Mouse (Mus musculus) NIH3T3 (cell line): Measurements from ENCODE around the gene Cldn3.
"Not testable (repeated sequence)": the region's sequence is repeated elsewhere in the genome, so short reads cannot be mapped to it uniquely, and the experiment has no call there.

Experiments used
- DNase-seq: peaks from one replicate; pipeline ENCODE4 v3.0.0-alpha.2; 2012; ENCODE audit warnings: low read depth

Cldn3 gene

GRCm38 (mm10) chr5:134985633-134986297 lies at the start of gene Cldn3:
Gene Cldn3 (plus strand): TSS chr5:134986214.
- DNase-seq, result no peak

- DNase-seq, result no peak
Measured at GRCm38 (mm10) chr5:134936626-134937185, 49.3 kb upstream of the Cldn3 start.

GRCm38 (mm10) chr5:134939069-134939468 lies 46.9 kb upstream of the Cldn3 start:
- DNase-seq, result no peak

- not testable (repeated sequence) for DNase-seq
Measured at GRCm38 (mm10) chr5:134939554-134939953, 46.5 kb upstream of the Cldn3 start.

DNA sequence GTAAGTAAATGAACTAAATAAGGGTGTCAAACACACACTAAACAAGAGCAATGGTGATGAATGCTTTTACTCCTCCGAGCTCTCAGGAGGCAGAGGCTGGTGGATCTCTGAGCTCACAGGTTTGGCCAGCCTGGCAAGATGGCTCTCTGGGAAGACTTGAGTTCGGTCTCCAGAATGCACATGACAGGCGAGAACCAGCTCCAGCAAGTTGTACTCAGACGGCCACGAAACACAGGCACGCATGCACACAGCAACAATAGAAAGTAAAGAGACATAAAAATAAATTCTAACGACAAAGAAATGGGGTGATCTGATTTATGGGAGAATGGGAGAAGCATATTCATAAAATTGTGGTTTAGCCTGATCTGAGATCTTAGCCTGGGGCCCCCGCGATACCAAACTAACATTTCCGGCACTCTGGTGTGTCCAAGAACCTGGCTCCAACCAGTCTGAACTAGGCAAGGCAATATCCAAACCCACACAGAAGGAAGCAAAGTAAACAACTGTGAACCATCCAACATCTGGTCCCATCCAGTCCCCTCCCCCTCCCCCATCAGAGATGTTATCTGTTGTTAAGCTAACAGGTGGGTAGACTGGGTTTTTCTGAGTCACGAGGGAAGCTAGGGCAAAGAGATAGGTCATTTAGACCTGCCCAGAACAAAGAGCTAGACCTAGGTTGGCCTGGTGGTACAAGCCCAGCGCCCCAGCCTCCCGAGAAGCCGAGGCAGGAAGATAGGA lies 44.4 kb upstream of the Cldn3 start:
- peak; percentile 37 for DNase-seq

DNA sequence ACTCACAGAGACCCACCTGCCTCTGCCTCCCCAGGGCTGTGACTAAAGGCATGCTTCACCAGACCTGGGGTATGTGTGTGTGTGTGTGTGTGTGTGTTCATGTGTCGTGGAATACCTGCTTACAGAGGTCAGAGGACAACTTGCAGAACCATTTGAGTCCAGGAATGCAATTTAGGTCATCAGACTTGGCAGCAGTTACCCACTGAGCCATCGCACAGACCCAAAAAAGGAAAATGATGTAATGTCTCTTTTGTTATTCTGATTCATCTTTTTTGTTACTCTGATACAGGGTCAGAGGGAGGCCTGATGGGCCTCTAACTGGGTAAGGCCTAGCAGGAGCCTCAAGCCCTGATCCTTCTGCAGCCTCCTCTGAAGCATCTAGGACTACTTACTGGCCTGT lies 43.3 kb upstream of the Cldn3 start:
- DNase-seq, result peak; percentile 52

- no peak for DNase-seq
Measured at GRCm38 (mm10) chr5:134944179-134944578, 41.8 kb upstream of the Cldn3 start.

- DNase-seq, result no peak
Measured at GRCm38 (mm10) chr5:134945266-134945959, 40.6 kb upstream of the Cldn3 start.

DNA sequence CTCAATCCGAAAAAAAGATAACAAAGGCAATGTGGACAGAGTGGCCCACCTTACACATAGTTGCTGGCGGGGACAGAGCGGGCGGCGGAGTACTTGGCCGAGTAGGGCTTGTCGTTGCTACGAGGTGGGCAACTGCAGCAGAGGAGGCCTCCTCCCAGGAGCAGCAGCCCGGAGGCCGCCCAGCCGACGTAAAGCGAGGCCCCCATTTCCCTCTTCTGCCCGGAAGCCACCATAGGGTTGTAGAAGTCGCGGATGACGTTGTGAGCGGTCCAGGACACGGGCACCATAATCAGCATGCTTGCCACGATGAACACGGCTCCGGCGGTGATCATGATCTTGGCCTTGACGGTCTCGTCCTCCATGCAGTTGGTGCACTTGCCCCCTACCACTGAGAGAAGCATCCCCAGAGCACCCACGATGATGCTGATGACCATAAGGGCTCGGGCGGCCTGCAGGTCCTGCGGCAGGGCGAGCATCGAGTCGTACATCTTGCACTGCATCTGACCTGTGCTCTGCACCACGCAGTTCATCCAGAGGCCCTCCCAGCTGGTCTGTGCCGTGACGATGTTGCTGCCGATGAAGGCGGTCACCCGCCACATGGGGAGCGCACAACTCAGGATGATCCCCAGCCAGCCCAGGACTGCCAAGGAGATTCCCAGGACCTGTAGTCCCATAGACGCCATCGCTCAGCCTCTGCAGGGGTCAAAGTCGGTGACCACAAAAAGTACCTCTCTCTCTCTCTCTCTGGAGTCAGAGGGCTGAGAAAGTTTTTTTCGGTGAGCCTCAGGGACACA lies 39.8 kb upstream of the Cldn3 start:
- no peak for DNase-seq

DNA sequence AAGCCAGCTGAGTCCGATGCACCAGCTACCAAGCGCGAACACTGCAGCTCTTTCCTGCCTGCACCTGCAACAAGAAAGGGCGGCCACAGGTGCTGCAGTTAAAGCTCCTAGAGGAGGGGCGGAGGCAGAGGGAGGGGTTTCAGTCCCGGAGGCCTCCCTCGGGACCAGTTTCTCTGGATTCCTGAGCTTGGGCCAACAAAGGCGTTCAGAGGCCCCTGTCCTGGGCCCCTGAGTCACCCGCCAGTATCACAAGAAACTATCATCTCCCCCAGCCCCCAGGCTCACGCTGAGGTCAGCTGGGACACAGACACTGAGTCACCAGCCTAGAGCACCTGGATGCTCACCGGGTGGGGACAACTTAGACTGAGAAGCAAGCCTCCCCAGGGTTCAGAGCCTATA lies 39.2 kb upstream of the Cldn3 start, which contains the start of gene Cldn4:
Gene Cldn4, minus strand, starts transcription at position 78 of the 399 bp plus-strand sequence.
- peak; percentile 35 for DNase-seq

DNA sequence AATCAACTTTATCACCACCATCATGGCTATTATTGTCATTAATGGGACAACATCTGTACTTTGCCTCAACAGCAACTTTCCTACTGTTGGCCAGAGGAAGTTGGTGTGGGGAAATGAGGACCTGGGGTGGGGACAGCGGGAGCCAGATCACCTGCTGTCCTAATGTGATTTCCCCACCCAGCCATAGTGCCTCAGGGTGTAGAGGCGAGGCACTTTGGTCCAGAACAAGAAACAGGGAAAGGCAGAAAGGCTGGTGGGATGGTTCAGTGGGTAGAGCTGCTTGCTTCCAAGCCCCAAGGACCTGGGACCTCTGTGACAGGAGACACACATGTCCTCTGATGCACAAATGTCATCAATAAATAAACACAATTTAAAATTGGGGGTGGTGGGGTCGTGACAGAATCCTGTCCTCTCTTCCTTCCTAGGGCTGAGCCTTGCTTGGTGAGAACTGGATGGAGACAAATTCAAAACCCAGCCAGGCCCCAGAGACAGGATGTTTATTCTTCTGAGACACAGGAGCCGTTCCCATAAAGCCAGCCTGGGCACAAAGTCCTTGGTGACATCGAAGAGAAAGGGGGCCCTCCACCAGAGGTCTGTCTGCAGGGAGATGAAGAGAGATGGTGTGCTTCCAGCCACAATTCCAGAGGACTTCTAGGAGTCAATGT lies 38.5 kb upstream of the Cldn3 start:
- DNase-seq, result no peak

GRCm38 (mm10) chr5:134948085-134948439 lies 38.0 kb upstream of the Cldn3 start:
- no peak for DNase-seq

GRCm38 (mm10) chr5:134951053-134951884 lies 34.7 kb upstream of the Cldn3 start:
- no peak for DNase-seq

GRCm38 (mm10) chr5:134955491-134955890 lies 30.5 kb upstream of the Cldn3 start:
- peak; percentile 20 for DNase-seq

GRCm38 (mm10) chr5:134959114-134959513 lies 26.9 kb upstream of the Cldn3 start:
- peak; percentile 59 for DNase-seq

DNA sequence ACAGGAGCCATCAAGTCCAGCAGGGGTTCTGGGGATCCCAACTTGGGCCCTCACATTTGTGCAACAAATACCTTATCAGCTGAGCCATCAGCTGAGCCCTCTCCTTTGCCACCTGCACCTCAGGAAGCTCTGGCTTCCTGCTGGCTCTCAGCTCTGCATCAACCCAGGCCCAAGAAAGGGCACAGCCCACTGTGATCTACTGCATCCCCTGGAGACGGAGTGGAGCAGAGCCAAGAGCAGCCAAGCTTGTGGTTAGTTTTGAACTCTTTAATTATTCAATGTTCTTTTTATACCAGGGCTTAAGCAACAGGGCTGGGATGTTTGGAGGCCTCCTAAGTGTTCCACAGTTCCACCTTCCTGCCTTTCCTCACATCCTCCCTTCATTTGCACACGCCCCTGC lies 25.6 kb upstream of the Cldn3 start:
- peak; percentile 61 for DNase-seq

- DNase-seq, result no peak
Measured at GRCm38 (mm10) chr5:134961519-134961918, 24.5 kb upstream of the Cldn3 start.

DNA sequence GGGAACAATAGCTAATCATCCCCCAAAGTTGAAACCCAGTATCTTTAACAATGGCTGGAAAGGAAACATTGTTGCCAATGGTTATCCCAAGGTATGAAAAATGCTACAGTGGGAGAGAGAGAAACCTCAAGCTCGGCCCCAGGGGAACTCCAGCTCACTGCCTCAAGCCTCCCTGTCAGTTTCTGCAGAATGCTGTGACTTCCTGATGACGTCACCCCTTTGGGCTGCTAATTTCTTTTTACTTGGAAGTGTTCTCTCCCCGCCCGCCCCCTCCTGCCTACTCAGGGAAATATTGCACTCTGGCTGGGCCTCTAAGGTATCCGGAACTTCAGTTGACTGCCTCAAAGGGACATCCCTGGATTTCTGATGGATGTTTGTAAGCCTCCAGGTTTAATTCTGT lies 22.5 kb upstream of the Cldn3 start:
- DNase-seq, result peak; percentile 87

DNA sequence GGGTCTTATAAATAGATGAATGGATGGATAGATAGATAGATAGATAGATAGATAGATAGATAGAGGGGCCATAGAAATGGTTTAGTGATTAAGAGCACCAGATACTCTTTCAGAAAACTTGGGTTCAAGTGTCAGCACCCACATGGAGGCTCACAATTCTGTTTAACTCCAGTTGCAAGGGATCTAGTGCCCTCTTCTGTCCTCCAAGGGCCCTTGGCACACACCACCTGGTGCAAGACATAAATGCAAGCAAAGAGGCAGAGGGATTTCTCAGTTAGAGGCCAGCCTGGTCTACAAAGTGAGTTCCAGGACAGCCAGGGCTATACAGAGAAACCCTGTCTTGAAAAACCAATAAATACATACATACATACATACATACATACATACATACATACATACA lies 21.4 kb upstream of the Cldn3 start:
- not testable (repeated sequence) for DNase-seq

- DNase-seq, result peak; percentile 91
Measured at GRCm38 (mm10) chr5:134965473-134965851, 20.6 kb upstream of the Cldn3 start.
